Mouse (Mus musculus) forebrain, embryonic 10.5 days (tissue): Measurements from ENCODE around the gene Thada. TPM values are rescaled to one million over a fixed set of nuclear protein-coding genes. Genes with fewer than 3 reads are reported as not detected.
"Not testable (repeated sequence)": the region's sequence is repeated elsewhere in the genome, so short reads cannot be mapped to it uniquely, and the experiment has no call there.

Source experiments
- DNase-seq: peaks from one replicate; pipeline ENCODE4 v3.0.0-alpha.2; 2017; ENCODE audit warnings: low spot score; ENCODE audit errors: extremely low spot score
- H3K27ac ChIP-seq: fragments of 300-500 bp; sonication (generic); 2 replicates; pipeline ENCODE4 v1.5.1; 2016; ENCODE audit warnings: mild to moderate bottlenecking
- H3K27me3 ChIP-seq: fragments of 300-500 bp; sonication (generic); 2 replicates; pipeline ENCODE4 v1.6.1; 2016; ENCODE audit warnings: mild to moderate bottlenecking; ENCODE audit not compliant: poor library complexity, severe bottlenecking
- H3K36me3 ChIP-seq: fragments of 300-500 bp; sonication (generic); replicated peaks from 2 replicates; pipeline ENCODE4 v1.6.1; 2016; ENCODE audit warnings: mild to moderate bottlenecking, moderate library complexity
- H3K4me1 ChIP-seq: fragments of 300-500 bp; sonication (generic); 2 replicates; pipeline ENCODE4 v1.6.1; 2016
- H3K4me3 ChIP-seq: fragments of 300-500 bp; sonication (generic); 2 replicates; pipeline ENCODE4 v1.5.1; 2016; ENCODE audit warnings: mild to moderate bottlenecking, moderate library complexity
- H3K9me3 ChIP-seq: fragments of 300-500 bp; sonication (generic); 2 replicates; pipeline ENCODE4 v1.6.1; 2016; ENCODE audit warnings: mild to moderate bottlenecking, moderate library complexity
- WGBS: fragments of 180-500 bp; shearing (Covaris S2); methylation state at CpG from one replicate; pipeline ENCODE4 v1.1.7; 2016; 5-methylcytosine and 5-hydroxymethylcytosine counted together
- polyA plus RNA-seq: library from polyadenylated mRNA; unstranded; fragments of >200 nt; fragmentation: Nextera tagmentation; extraction: Ambion mirVana; gene quantifications from 2 replicates; pipeline ENCODE4 v1.2.1, GENCODE M21; 2016

Gene Thada
- polyA plus RNA-seq, 1 experiment from 2014 or later: 12.1 TPM

DNA sequence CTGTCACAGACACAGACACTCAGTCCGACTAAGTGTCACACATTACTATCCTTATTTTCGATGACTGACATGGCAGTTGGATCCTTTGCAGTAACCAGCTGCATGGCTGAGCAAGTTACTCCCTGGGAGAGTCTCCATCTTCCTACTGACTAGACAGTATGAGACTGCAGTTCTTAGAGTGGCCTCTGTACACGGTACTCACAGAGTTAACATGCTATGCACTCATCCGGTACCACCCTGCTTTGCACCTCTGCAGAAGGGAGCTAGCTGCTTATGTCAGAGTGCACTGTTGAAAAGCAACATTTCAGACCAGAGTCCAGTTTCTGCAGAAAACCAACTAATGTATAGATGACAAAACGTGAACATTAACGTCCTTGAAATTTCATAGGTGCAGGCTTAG is 222.2 kb downstream of the Thada start:
- Histone ChIP-seq H3K9me3 (no peaks in the 10 kb centered on the region; the same call in none of the 2 replicates), H3K4me3 (no peak overlapping the region), H3K36me3 (peaks cover 32% of the 10 kb centered on the region), H3K27ac (no peak overlapping the region), H3K27me3 (no peaks in the 10 kb centered on the region), H3K4me1 (no peaks in the 10 kb centered on the region)
- no peak for DNase-seq
- WGBS: 92% methylated on average over 6 of the region's 6 CpGs

DNA sequence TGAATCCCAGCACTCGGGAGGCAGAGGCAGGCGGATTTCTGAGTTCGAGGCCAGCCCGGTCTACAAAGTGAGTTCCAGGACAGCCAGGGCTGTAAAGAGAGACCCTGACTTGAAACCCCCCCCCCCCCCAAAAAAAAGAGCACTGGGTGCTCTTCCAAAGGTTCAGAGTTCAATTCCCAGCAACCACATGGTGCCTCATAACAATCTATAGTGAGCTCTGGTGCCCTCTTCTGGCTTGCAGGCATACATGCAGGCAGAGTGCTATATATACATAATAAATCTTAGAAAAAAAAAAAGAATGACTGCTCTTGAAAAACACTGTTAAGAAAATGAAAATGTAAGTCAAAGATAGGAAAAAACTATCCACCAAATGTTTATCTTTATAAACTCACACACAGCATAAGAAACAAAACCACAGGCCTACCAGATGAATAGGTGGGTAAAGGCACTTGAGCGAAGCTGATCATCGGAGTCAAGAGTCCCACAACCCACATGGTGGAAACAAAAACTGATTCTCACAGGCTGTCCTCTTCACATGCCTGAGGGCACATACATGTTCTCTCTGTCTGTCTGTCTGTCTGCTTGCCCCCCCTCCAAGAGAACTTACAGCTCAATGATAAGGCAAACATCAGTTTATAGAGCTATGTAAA is 224.6 kb downstream of the Thada start:
- no peak overlapping the region for H3K4me3 ChIP-seq
- 97% methylated on average over 6 of the region's 6 CpGs for WGBS
- H3K27ac ChIP-seq: no peak overlapping the region
- no peaks in the 10 kb centered on the region; the same call in none of the 2 replicates for H3K9me3 ChIP-seq
- no peaks in the 10 kb centered on the region for H3K27me3 ChIP-seq
- H3K4me1 ChIP-seq: no peaks in the 10 kb centered on the region
- H3K36me3 ChIP-seq: peaks cover 26% of the 10 kb centered on the region
- no peak for DNase-seq

DNA sequence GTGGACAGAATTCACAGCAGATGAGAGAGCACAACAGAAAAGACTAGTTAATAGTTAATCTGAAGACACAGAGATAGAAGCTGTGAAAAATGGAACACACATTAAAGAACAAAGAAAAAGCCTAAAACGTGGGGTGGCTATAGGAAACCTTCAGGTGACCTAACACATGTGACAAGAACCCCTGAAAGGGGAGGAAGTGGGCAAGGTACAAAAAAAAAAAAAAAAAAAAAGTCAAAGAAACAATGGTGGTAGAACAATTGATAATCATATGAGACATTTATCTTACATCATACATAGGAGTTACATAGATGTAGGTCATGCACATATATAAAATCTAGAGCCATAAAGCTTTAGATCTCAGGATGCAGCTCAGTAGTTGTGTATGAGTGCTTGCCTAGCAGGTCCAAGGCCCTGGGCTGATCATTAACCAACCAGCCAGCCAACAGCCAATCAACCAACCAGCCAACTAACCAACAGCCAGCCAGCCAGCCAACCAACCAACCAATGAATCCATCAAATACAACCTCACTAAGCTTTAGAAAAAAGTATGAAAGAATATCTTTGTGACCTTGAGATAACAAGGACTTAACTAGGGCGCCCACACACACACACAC is 226.2 kb downstream of the Thada start:
- Histone ChIP-seq H3K4me3 (no peak overlapping the region), H3K27me3 (no peaks in the 10 kb centered on the region), H3K4me1 (0 out of 2 replicates have a peak, but pooled peaks cover 4% of the 10 kb centered on the region), H3K9me3 (no peaks in the 10 kb centered on the region; the same call in none of the 2 replicates), H3K27ac (no peak overlapping the region), H3K36me3 (peaks cover 22% of the 10 kb centered on the region; the same call in 1 of the 2 replicates)
- WGBS: 84% methylated on average over 2 of the region's 2 CpGs
- no peak for DNase-seq

DNA sequence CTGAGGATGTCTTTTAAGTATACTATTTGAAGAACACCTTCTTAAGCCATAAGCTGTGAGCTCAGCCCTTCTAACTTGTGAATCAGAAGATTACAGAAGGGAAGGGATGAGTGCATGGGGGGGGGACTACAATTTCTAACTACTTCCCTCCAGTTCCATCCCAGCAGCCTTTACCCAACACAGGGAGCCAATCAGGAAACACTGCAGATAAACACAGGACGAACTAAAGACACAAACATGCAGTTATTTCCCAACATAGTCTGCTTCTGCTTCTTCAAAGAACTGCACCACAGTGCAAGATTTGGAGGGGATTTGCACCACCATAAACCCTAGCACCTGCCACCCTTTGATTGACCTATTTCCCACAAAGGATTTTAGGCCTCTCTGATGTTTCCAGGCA is 227.8 kb downstream of the Thada start:
- Histone ChIP-seq H3K36me3 (peaks cover 12% of the 10 kb centered on the region; the same call in 1 of the 2 replicates), H3K4me1 (0 out of 2 replicates have a peak, but pooled peaks cover 4% of the 10 kb centered on the region), H3K4me3 (no peak overlapping the region), H3K27ac (no peak overlapping the region), H3K27me3 (no peaks in the 10 kb centered on the region), H3K9me3 (no peaks in the 10 kb centered on the region; the same call in none of the 2 replicates)
- no peak for DNase-seq
- WGBS: 81% methylated on average over 1 of the region's 1 CpGs

DNA sequence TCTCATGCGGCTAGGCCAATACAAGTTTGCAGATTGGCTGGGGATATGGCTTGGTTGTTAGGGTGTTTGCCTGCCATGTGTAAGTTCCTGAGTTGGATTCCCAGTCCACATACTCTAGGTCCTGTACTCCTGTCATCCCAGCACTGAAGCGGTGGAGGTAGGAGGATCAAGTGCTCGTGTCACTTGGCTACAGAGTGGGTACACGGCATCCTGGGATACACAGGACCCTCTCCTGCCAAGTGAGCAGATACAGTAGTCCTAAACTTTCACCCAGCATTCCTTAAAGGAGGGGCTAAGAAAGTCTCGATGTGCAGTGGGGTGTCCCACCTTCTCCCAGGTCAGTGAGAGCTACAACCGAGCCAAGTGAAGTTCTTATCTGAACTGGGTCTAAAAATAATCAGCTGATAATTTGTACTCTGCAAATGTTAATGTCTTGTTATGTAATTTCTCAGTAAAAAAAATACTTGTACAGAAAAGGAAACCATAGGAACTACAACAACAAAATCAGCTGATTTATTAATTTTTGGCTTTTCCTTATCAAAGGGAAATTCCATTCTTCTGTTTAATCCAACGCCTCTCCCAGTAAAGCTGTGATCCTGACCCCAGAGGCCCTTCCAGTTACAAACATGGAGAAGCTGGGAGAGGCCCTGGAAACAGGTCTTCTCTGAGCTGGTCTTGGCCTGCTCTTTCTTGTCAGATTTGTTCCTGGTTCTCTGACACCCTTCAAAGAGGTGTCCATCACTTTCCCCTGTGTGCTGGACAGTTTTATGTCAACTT is 229.0 kb downstream of the Thada start:
- Histone ChIP-seq H3K4me1 (0 out of 2 replicates have a peak, but pooled peaks cover 4% of the 10 kb centered on the region), H3K27ac (no peak overlapping the region), H3K36me3 (peaks cover 12% of the 10 kb centered on the region; the same call in 1 of the 2 replicates), H3K27me3 (no peaks in the 10 kb centered on the region), H3K4me3 (no peak overlapping the region), H3K9me3 (no peaks in the 10 kb centered on the region; the same call in none of the 2 replicates)
- DNase-seq: no peak
- 94% methylated on average over 7 of the region's 7 CpGs for WGBS

DNA sequence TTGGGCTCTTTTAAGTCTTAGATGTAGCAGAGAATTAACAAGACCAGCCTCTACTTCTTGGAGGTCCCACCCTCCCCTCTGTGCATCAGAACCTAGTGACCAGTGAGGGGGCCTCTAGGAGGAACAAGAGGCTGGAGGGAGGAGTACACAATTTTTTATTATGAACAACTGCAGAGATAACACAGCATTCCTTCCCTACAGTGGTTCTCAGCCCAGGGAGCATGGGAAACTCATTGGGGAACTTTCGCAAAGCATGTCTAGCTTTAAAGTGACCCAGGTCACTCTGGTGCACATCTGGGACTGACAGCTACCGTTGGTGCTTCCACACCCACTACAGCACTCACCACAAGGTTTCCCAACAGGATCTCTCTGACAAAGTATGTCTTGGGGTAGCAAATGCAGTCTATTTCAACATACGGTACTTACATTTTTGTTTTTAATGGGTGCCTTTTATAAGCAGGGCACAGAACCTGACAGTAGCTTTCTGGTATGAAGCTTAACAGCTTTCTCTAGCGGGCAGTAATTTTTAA is 230.5 kb downstream of the Thada start:
- Histone ChIP-seq H3K4me1 (0 out of 2 replicates have a peak, but pooled peaks cover 4% of the 10 kb centered on the region), H3K27ac (no peak overlapping the region), H3K9me3 (no peaks in the 10 kb centered on the region), H3K36me3 (peaks cover 8% of the 10 kb centered on the region; the same call in 1 of the 2 replicates), H3K27me3 (no peaks in the 10 kb centered on the region), H3K4me3 (no peak overlapping the region)
- no peak for DNase-seq
- WGBS: 89% methylated on average over 4 of the region's 4 CpGs

DNA sequence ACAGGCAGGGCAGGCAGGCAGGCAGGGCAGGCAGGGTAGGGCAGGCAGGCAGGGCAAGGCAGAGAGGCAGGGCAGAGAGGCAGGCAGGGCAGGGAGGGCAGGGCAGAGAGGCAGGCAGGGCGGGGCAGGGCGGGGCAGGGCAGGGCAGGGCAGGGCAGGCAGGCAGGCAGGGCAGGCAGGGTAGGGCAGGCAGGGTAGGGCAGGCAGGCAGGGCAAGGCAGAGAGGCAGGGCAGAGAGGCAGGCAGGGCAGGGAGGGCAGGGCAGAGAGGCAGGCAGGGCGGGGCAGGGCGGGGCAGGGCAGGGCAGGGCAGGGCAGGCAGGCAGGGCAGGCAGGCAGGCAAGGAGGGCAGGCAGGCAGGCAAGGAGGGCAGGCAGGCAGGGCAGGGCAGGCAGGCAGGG is 231.2 kb downstream of the Thada start:
- H3K4me1 ChIP-seq, H3K27ac ChIP-seq, DNase-seq, H3K27me3 ChIP-seq, H3K4me3 ChIP-seq, H3K9me3 ChIP-seq: not testable (repeated sequence)
- H3K36me3 ChIP-seq: peaks cover 14% of the 10 kb centered on the region; the same call in 1 of the 2 replicates
- WGBS: 100% methylated on average over 1 of the region's 4 CpGs

DNA sequence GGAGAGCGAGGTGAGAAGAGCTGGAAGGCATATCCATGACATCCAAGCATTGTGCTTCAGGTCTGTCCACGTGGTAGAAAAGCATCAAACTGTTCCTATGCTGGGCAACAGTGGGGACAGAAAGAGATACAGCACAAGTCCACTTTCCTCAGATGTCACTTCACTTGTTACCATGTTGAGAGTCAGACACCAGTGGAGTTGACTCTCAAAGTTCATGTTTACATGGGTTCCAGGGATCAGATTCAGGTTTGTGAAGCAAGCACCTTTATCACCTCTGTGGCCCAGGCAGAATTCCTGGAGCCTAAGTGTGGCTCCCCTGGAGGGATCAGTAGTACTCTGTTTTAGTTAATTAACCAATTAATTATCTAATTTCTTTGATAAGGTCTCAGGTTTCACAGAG is 232.2 kb downstream of the Thada start:
- no peaks in the 10 kb centered on the region for H3K27me3 ChIP-seq
- H3K9me3 ChIP-seq: no peaks in the 10 kb centered on the region
- H3K36me3 ChIP-seq: peaks cover 23% of the 10 kb centered on the region
- 95% methylated on average over 2 of the region's 2 CpGs for WGBS
- H3K4me3 ChIP-seq: no peak overlapping the region
- DNase-seq: no peak
- no peak overlapping the region for H3K27ac ChIP-seq
- 0 out of 2 replicates have a peak, but pooled peaks cover 4% of the 10 kb centered on the region for H3K4me1 ChIP-seq

DNA sequence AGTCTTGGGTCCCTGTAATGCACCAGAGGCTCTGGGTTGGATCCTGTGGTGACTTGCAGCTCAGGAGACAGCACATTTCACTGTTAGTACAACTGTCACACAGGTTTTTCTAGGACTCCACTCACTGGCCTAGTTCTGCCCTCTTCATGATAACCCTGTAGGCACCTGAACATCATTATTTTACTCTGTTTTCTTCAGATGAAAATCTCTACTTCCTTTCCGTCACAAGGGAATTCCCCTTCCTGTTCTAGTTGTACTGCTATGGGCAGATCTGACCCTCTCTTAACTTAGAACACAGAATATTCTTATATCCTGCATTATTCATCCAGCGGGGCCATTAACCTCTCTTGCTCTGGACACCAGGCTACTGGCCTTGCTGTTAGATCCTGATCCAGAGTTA is 234.6 kb downstream of the Thada start:
- WGBS: 92% methylated on average over 2 of the region's 2 CpGs
- Histone ChIP-seq H3K27ac (no peak overlapping the region), H3K4me1 (0 out of 2 replicates have a peak, but pooled peaks cover 4% of the 10 kb centered on the region), H3K36me3 (peaks cover 37% of the 10 kb centered on the region), H3K9me3 (no peaks in the 10 kb centered on the region), H3K27me3 (no peaks in the 10 kb centered on the region), H3K4me3 (no peak overlapping the region)
- DNase-seq: no peak

DNA sequence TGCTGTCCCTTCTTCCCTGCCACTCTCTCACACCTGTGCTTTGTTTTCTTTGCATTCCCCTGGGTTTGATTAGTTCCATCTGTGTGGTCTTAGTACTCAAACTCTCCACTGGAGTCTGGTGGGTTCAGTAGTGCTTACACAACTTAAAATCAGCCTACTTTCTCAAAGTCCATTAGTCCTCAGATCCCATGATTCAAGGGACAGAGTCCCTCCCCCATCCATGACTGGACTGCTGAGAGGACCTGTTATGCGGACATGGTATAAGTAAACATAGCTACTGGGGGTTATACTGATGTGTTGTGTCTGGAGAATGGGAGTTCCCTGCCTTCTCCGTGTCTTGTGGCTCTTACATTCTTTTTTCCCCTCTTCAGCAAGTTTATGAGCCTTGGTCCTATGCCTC is 237.8 kb downstream of the Thada start:
- H3K36me3 ChIP-seq: peaks cover 68% of the 10 kb centered on the region
- no peak overlapping the region for H3K4me3 ChIP-seq
- H3K27me3 ChIP-seq: no peaks in the 10 kb centered on the region
- no peak overlapping the region for H3K27ac ChIP-seq
- no peaks in the 10 kb centered on the region for H3K9me3 ChIP-seq
- peaks cover 10% of the 10 kb centered on the region for H3K4me1 ChIP-seq
- no peak for DNase-seq
- WGBS: 90% methylated on average over 2 of the region's 2 CpGs

DNA sequence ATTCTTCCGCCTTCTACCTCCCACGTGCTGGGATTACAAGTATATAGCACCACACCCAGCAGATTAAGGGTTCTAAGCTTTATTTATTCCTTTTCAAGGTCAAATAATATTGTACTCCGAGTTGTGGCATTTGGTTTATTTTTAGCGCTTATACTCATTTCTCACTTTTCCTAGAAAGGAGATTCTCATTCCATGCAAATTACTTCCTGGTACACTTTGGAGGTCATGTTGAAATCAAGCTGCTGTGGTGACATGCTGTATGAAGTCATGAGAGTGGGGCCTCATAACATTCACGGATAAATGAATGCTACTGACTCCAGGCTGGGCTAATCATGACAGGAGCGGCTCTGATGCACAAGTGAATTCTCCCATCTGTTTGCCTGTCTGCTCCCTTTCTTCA is 239.3 kb downstream of the Thada start:
- H3K27ac ChIP-seq: no peak overlapping the region
- H3K9me3 ChIP-seq: no peaks in the 10 kb centered on the region
- H3K27me3 ChIP-seq: no peaks in the 10 kb centered on the region
- no peak overlapping the region for H3K4me3 ChIP-seq
- no peak for DNase-seq
- H3K4me1 ChIP-seq: peaks cover 10% of the 10 kb centered on the region
- WGBS: 88% methylated on average over 6 of the region's 6 CpGs
- peaks cover 81% of the 10 kb centered on the region for H3K36me3 ChIP-seq

DNA sequence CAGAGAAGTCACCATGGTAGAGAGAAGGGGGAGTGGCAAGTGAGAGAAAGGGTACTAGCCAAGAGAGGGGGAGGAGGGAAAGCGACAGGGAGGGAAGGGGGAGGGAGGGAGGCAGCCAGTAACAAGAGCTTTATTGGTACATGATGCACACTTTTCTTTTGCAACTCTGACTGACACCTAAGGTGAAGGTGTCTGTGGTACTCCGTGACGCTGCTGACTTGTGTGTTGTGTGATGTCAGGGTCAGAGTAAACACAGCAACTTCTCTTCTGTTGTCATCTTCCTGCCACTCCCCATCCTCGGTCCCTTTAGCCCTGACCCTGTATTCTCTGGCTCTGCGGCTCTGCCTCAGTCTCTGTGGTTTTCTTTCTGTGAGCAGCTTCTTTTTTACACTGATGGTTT is 239.8 kb downstream of the Thada start:
- no peak for DNase-seq
- 73% methylated on average over 5 of the region's 5 CpGs for WGBS

More for the DNA sequence above, 239.8 kb downstream of the Thada start:
- no peak overlapping the region for H3K4me3 ChIP-seq
- H3K27me3 ChIP-seq: no peaks in the 10 kb centered on the region
- H3K9me3 ChIP-seq: no peaks in the 10 kb centered on the region
- H3K27ac ChIP-seq: no peak overlapping the region
- H3K36me3 ChIP-seq: peaks cover 86% of the 10 kb centered on the region
- peaks cover 10% of the 10 kb centered on the region for H3K4me1 ChIP-seq
